Mouse (Mus musculus) mammary gland, adult 2 months (tissue): ENCODE results near the gene Ehf. TPM values are rescaled to one million over a fixed set of nuclear protein-coding genes. Genes with fewer than 3 reads are reported as not detected.

ENCODE experiments used
- polyA plus RNA-seq: library from polyadenylated mRNA; depleted of rRNA; stranded (reverse); fragments of >200 nt; gene quantifications from 2 replicates; pipeline ENCODE4 v1.2.3, GENCODE M21; 2012; ENCODE audit warnings: low replicate concordance; rRNA removed

The Ehf gene
- 12.8 and 15.9 TPM in 2 replicates for polyA plus RNA-seq

DNA sequence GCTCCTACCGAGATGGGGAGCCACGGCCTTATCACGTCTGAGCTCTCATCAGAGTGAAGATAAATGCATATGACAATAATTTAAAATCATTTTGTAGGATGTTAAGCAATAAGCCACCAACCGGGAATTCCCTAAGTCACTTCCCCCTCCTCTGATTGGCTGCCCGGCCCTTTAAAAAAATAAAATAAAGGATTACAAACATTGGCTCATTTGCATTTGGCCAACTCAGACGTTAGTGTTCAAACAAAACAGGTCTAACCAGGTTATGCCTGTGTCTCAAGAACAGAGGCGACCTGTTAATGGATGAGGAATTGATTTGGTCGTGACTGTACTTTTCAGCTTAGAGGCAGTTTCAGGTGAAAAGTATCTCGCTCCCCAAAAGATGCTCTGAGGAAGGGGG lies at the start of gene Ehf:
Ehf (minus strand) TSS at position 147 of the 400 bp plus-strand sequence.

Other genes with a start within 250 kb of the Ehf start
- 22.5 and 41.0 TPM in 2 replicates for gene Pdhx, start 229.8 kb downstream of the Ehf start, polyA plus RNA-seq
- 14.0 and 17.5 TPM in 2 replicates for gene Apip, start 229.6 kb downstream of the Ehf start, polyA plus RNA-seq
- gene Elf5, start 108.4 kb upstream of the Ehf start, polyA plus RNA-seq = 22.8 and 53.7 TPM in 2 replicates
- 244 and 257 TPM in 2 replicates for gene Cat, start 181.9 kb upstream of the Ehf start, polyA plus RNA-seq